Mouse (Mus musculus): ENCODE data around the gene Reck. TPM values are rescaled to one million over a fixed set of nuclear protein-coding genes. Genes with fewer than 3 reads are reported as not detected.

The Reck gene
- polyA plus RNA-seq, 1 experiment: 16.0 TPM

DNA sequence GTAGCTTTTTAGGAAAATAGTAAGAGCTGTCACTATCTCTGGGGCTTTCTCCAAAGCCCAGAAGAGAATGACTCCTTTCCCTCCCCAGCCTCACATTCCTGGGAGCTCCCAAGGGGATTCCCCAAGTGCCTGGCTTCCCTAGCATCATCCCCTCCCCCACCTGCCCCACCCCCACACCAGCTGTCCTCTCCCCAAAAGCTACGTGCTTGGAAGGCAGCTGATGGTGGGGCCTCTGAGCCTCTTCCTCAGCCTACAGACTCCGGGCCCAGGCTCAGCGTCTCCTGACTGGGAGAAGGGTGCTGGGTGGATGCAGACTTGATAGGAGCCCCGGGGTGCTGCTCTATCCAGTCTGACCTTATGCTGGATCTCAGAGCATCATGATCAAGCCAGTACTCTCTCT is 94.0 kb downstream of the Reck start:
- no peak for DNase-seq (ENCODE audit: low read depth)

DNA sequence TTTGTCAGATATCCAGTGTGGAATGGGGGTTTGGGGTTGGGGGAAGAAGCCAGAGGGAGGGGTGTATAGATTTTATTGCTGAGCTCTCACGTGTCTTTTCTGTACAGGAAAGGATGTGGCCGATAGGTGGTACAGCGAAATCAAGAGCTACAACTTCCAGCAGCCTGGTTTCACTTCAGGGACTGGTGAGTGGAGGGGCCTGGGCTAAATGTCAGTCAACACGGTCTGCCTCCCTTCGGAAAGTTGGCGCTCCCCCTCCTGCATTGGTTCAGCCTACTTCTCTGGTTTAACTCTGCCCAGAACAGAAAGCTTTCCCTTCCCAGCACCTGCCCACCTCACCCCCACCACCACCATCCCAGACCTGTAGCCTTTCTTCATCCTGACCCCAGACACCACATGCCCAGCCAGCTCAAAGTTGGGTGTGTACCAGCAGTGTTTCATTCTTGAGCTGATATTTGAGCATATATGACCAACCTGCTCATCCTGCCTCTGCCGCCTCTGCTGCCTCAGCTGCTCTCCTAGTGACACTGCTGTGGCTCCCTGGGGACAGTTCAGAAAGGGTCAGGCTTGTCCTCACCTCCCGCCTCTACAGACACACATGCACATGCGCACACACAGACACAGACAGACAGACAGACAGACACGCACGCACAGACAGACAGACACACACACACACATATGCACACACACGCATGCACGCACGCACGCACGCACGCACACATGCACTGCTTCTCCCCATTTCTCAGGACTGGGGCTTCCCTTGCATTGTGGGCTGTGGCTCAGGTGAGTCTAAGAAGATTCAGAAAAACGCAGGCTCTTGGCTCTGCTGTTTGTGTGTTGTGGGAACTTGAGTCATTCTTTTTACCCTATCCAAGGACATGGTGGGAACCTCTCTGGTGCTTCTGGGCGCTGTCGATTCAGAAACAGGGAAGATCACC is 95.3 kb downstream of the Reck start:
- DNase-seq (ENCODE audit: low read depth): no peak

- DNase-seq (ENCODE audit: low read depth): no peak
These were observed 96.3 kb downstream of the Reck start for GRCm38 (mm10) chr4:43971541-43972136.

GRCm38 (mm10) chr4:43972137-43972591 is 96.8 kb downstream of the Reck start:
- no peak for DNase-seq (ENCODE audit: low read depth)

GRCm38 (mm10) chr4:43973526-43973981 is 98.2 kb downstream of the Reck start:
- no peak for DNase-seq (ENCODE audit: low read depth)

GRCm38 (mm10) chr4:43974914-43975616 is 99.7 kb downstream of the Reck start:
- no peak for DNase-seq (ENCODE audit: low read depth)

DNA sequence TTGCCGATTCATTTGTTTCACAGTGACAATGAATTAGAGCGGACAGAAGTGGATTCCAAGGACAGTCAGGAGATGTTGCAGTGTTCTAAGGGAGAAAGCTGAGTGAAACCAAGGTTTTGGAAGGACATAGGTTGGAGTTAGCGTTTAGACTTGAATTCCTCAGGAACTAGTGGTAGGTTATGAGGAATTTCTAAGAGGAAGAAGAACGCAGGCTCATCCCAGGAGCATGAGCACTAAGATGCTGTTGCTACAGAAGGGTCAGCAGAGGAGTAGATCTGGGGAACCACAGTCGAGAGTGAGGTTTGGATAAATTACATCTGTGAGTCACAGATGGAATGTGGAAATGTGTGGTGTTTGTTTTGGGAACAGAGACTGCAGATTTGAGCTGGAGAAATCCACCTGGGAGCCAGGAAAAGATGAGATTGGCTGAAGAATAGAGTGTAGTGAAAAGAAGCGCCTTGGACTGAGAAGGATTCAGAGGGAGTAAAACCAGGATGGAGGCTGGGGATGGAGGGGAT is 101.0 kb downstream of the Reck start:
- no peak for DNase-seq (ENCODE audit: low read depth)

- no peak for DNase-seq (ENCODE audit: low read depth)
These were observed 103.5 kb downstream of the Reck start for GRCm38 (mm10) chr4:43978521-43979443.

GRCm38 (mm10) chr4:43979746-43980145 is 104.4 kb downstream of the Reck start:
- DNase-seq (ENCODE audit: low read depth): no peak

DNA sequence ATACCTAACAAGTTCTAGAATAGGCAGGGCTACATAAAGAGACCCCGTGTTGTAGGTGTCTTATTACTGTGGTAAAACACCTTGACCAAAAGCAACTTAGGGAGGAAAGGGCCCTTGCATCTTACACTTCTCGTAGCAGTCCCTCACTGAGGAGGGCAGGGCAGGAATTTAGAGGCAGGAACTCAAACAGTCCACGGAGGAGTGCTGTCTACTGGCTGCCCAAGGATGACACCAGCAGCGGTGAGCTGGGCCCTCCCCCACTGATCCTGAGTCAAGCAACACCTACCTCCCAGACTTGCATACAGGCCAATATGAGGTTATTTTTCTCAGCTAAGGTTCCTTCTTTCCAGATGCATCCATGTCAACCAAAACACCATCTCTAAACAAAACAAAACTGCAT is 104.9 kb downstream of the Reck start:
- DNase-seq (ENCODE audit: low read depth): no peak

DNA sequence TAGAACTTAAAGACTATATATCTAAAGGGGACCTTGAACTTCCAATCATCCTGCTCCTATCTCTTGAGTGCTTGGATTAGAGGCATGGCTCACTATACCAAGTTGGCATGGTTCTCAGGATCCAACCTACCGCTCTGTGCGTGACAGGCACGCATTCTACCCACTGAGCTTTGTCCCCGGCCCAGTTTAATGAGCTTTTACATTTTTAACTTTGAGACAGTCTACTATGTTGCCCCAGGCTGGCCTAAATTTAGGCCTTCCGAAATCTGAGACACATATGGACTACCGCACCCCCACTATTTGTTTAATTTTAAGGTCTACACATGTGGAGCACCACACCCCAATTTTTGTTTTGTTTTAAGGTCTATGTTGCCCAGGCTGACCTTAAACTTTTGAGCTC is 105.5 kb downstream of the Reck start:
- no peak for DNase-seq (ENCODE audit: low read depth)

GRCm38 (mm10) chr4:43981251-43981650 is 105.9 kb downstream of the Reck start:
- DNase-seq (ENCODE audit: low read depth): no peak

- no peak for DNase-seq (ENCODE audit: low read depth)
These were observed 106.9 kb downstream of the Reck start for GRCm38 (mm10) chr4:43982053-43982732.

DNA sequence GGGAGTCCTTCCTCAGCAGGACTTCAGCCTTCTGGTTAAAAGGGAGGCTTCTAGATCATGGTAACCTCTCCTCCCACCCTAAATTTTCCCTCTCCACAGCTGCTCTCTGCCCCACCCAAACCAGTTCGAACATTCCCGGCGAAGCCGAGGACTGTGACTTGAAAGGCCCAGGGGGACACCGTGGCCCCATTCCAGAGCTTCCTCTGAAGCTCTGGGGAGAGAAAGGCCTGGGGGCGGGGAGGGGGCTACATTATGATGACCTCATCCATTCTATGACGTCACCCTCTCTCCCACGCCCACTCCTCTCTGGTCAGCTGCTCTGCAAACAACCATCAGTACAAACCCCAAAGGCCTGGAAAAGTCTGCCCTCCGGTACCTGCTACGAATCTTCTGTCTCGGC is 107.9 kb downstream of the Reck start, which contains the start of gene Ccin:
Gene Ccin (plus strand): TSS at position 303 of the 400 bp plus-strand sequence.
- DNase-seq (ENCODE audit: low read depth): no peak

- DNase-seq (ENCODE audit: low read depth): no peak
These were observed 108.4 kb downstream of the Reck start for GRCm38 (mm10) chr4:43983756-43984155.

DNA sequence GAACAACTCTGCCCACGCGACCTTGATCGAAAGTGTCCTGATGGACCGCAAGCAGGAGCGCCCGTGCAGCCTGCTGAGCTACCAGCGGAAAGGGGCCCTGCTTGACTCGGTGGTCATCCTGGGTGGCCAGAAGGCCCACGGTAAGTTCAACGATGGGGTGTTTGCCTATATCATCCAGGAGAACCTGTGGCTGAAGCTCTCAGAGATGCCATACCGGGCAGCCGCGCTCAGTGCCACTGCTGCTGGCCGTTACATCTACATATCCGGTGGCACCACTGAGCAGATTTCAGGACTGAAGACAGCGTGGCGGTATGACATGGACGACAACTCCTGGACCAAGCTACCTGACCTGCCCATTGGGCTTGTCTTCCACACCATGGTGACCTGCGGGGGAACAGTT is 109.0 kb downstream of the Reck start:
- DNase-seq (ENCODE audit: low read depth): no peak

- DNase-seq (ENCODE audit: low read depth): no peak
These were observed 113.6 kb downstream of the Reck start for GRCm38 (mm10) chr4:43988976-43989375.

DNA sequence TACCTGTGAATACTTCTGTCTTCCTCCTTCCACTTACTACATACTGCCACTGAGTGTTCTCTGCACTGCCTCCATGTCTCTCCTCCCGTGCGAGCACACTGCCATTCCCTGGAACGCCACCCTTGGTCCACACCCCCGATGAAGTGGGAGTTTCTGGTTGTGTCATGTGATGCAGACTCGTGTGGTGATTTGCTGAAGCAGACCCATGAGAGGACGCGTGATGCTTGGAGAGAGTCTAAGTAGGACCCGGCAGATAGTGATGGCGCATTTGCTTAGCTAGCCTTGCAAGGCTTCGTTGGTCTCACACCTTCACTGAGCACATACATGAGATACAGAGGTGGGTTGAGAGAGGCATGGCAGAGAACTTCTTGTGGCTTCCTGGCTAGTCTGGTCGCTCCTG is 117.7 kb downstream of the Reck start:
- DNase-seq (ENCODE audit: low read depth): no peak

GRCm38 (mm10) chr4:43994342-43994741 is 119.0 kb downstream of the Reck start:
- DNase-seq (ENCODE audit: low read depth): no peak

Data from gonadal fat pad, adult 2 months (tissue).